Mouse (Mus musculus): ENCODE data around the gene Slc10a4.

Gene Slc10a4

GRCm38 (mm10) chr5:73023801-73024200 is 17.1 kb downstream of the Slc10a4 start:
- DNase-seq: no peak

GRCm38 (mm10) chr5:73028646-73029045 is 22.0 kb downstream of the Slc10a4 start:
- no peak for DNase-seq

GRCm38 (mm10) chr5:73032481-73032880 is 25.8 kb downstream of the Slc10a4 start:
- no peak for DNase-seq

- no peak for DNase-seq
Measured at GRCm38 (mm10) chr5:73044055-73044454, 37.4 kb downstream of the Slc10a4 start.

GRCm38 (mm10) chr5:73047651-73048245 is 41.1 kb downstream of the Slc10a4 start:
- DNase-seq: no peak

- no peak for DNase-seq
Measured at GRCm38 (mm10) chr5:73053933-73054332, 47.2 kb downstream of the Slc10a4 start.

- no peak for DNase-seq
Measured at GRCm38 (mm10) chr5:73056457-73056856, 49.8 kb downstream of the Slc10a4 start.

GRCm38 (mm10) chr5:73056937-73057336 is 50.3 kb downstream of the Slc10a4 start:
- no peak for DNase-seq

GRCm38 (mm10) chr5:73061506-73062155 is 54.9 kb downstream of the Slc10a4 start:
- DNase-seq: no peak

Measured in cerebellum, adult 18-20 months (tissue).